Comparison of ENCODE assay signal across 18 mouse cellular contexts in the genomic region with DNA sequence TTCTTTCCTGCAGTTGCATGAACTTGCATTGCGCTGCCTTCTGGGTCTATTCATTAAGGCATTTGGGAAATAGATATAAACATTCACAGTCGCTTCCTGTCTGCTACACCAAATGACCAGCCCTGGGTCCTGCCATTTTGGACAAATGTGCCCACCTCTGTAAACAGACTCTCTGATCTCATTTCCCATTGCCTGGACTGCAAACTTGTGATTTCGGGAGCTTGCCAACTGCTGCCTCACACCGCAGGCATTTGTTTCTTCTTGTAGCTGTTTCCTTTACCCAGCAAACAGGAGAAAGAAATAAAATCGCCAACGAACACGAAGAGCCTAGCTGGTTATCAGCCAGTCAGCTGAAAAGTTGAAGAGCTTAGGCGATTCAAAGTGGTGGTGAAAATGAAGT. TPM values are rescaled to one million over a fixed set of nuclear protein-coding genes. Genes with fewer than 3 reads are reported as not detected.
"Had no signal": no experiment of that assay in that cellular context is flagged by ENCODE, and none has a peak within 500 bp of the region (broad histone marks: within the 10 kb centered on the region; RNA-seq: fewer than 3 reads in every experiment).

No protein-coding gene starts in this region.

- H3K4me2 ChIP-seq: liver, embryonic 13.5 days; midbrain, embryonic 13.5 days had no signal

- ATAC-seq: intestine, postnatal 0 days; midbrain, embryonic 13.5 days; midbrain, embryonic 16.5 days had no signal

- H3K27me3 ChIP-seq: liver, embryonic 13.5 days; midbrain, embryonic 13.5 days had no signal

- DNase-seq: kidney, adult 2 months; kidney, postnatal 25 days; layer of hippocampus, postnatal 36 days; liver, embryonic 13.5 days; right cerebral cortex, adult 18-20 months; right cerebral cortex, postnatal 14 days; right cerebral cortex, postnatal 4 days; thymus, adult 2 months; thymus, postnatal 14 days; thymus, postnatal 4 days had no signal

- H3K9ac ChIP-seq: liver, embryonic 13.5 days; midbrain, embryonic 13.5 days had no signal

- H3K4me3 ChIP-seq: layer of hippocampus, adult 2 months; left cerebral cortex, adult 2 months; liver, embryonic 13.5 days; midbrain, embryonic 13.5 days had no signal

- H3K36me3 ChIP-seq: liver, embryonic 13.5 days; midbrain, embryonic 13.5 days had no signal

- H3K4me1 ChIP-seq: liver, embryonic 13.5 days had no signal

- H3K9me3 ChIP-seq: liver, embryonic 13.5 days; midbrain, embryonic 13.5 days had no signal

- H3K27ac ChIP-seq: kidney, postnatal 0 days; layer of hippocampus, adult 2 months; left cerebral cortex, adult 2 months; liver, embryonic 13.5 days; macrophage; midbrain, embryonic 13.5 days; stomach, postnatal 0 days had no signal

RNA-seq across cellular contexts. Expression of gene Epha4, which starts 10.2 kb away (rescaled TPM):
- polyA plus RNA-seq: macrophage had no signal
